Mouse (Mus musculus) testis, adult 2 months (tissue): Measurements from ENCODE around the gene 4933428G20Rik.

ENCODE experiments used
- CTCF ChIP-seq: fragments of 200-500 bp; IDR thresholded peaks from 2 replicates; pipeline ENCODE4 v1.5.1; 2012; ENCODE audit warnings: low read depth, mild to moderate bottlenecking, inconsistent platforms, low read length, moderate library complexity; ENCODE audit not compliant: control insufficient read depth, insufficient read depth, insufficient replicate concordance
- POLR2A ChIP-seq: fragments of 200-500 bp; IDR thresholded peaks from 2 replicates; pipeline ENCODE4 v1.6.1; 2012; ENCODE audit warnings: low read depth, mild to moderate bottlenecking, inconsistent platforms, low read length, moderate library complexity; ENCODE audit not compliant: control insufficient read depth

DNA sequence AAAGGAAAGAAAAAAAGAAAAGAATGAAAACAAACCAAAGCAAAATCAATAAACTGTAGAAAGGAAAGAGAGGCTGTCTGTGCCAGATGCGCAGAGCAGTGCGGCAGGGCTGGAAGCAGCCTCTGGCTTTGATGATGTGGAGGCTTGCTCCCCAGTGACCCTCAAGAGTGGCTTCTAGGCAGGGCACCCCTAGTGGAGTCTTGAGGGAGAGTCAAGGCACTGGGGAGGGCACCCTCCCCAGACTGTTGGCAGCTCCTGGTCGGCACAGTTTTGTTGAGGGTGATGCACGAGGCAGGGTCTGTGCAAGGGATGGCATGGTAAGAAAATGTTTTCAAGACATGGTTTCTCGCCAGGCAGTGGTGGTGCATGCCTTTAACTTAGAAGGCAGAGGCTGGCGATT, 37.6 kb downstream of the 4933428G20Rik start:
- TF ChIP-seq POLR2A: no peak
- TF ChIP-seq CTCF: no peak
